Mouse (Mus musculus): ENCODE results near the gene Galnt11.

DNA sequence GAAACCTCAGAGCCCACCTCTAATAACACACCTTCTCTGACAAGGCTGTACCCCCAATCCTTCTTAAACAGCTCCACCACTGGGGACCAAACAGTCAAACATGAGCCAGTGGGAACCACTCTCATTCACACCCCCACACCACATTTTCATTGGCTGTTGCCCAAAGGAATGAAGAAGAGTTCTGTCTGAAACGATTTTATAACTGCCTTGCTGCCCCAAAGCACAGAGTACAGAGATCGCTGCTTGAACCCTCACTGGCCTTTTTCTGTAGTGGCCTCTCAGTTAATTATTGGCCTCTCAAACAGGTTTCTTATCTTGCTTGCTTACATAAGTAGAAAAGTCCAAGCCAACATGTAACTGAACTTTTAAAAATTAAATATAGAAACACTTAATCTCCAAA, 30.7 kb downstream of the Galnt11 start:
- TF ChIP-seq POLR2A (IDR thresholded peaks at IDR 0.05; ENCODE audit: borderline replicate concordance, control insufficient read depth, low read depth, low read length) (no peak), CTCF (IDR thresholded peaks at IDR 0.05; ENCODE audit: control insufficient read depth, insufficient read depth, low read length) (no peak)
